18 mouse cellular contexts compared by ENCODE assay signal in the genomic region with DNA sequence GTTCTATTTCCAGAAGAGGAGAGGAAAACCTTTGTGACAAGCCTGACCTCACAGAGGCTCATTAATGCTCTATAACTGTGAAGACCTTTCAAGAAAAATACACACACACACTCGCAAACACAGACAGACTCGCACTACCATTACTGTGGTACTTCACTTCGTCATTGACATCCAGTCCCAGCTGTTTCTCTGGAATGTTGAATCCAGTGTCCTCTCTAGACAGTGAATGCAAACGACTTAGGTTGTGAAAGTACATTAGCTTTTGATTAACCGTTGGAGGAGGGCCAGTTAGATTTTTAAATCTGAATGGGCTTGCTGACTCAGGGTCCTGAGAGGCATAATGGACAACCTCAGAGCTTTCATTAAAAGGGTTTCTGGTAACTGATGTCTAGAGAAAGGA. TPM values are rescaled to one million over a fixed set of nuclear protein-coding genes. Genes with fewer than 3 reads are reported as not detected.
DNase-seq lines count a peak whose midpoint lies in the region; ATAC-seq and TF ChIP-seq lines count a peak whose summit lies in the region.
"Had no signal": no experiment of that assay in that cellular context is flagged by ENCODE, and none has a peak within 500 bp of the region (broad histone marks: within the 10 kb centered on the region; RNA-seq: fewer than 3 reads in every experiment).

No protein-coding gene starts in this region.

- H3K4me3 ChIP-seq in kidney, adult 2 months (ENCODE audit: insufficient read depth, low read depth, low read length): no peak overlapping the region
- H3K4me3 ChIP-seq in kidney, embryonic 16.5 days (ENCODE audit: low read length): no peak overlapping the region
- H3K4me3 ChIP-seq in forebrain, embryonic 14.5 days (ENCODE audit: low read depth, low read length): no peak overlapping the region
- H3K4me3 ChIP-seq: heart, embryonic 13.5 days; hindbrain, embryonic 12.5 days; limb, embryonic 10.5 days; liver, embryonic 13.5 days had no signal

- TF ChIP-seq POLR2A in kidney, adult 2 months (IDR thresholded peaks at IDR 0.05; ENCODE audit: low read depth, low read length): no peak

- no peak overlapping the region for H3K9ac ChIP-seq in kidney, embryonic 16.5 days (replicated peaks; ENCODE audit: low read length)
- no peak overlapping the region for H3K9ac ChIP-seq in forebrain, embryonic 14.5 days (ENCODE audit: low read length)
- H3K9ac ChIP-seq: heart, embryonic 13.5 days; hindbrain, embryonic 12.5 days; liver, embryonic 13.5 days had no signal

- TF ChIP-seq CTCF in kidney, adult 2 months (conservative IDR thresholded peaks at IDR 0.05; ENCODE audit: insufficient read depth, insufficient read length, low read depth, low read length): no peak

- ATAC-seq in kidney, embryonic 16.5 days (ENCODE audit: low FRiP score, low TSS enrichment): no peak
- ATAC-seq in forebrain, embryonic 14.5 days: peak; percentile 42; the same call in 1 of the 2 replicates

- peaks cover 3% of the 10 kb centered on the region; the same call in 1 of the 2 replicates for H3K4me1 ChIP-seq in kidney, adult 2 months (ENCODE audit: control insufficient read depth, insufficient read depth, low read length)
- no peaks in the 10 kb centered on the region for H3K4me1 ChIP-seq in kidney, embryonic 16.5 days (ENCODE audit: insufficient read depth, low read length)
- peaks cover 13% of the 10 kb centered on the region for H3K4me1 ChIP-seq in forebrain, embryonic 14.5 days (ENCODE audit: control insufficient read depth, insufficient read depth, low read length)
- H3K4me1 ChIP-seq: liver, embryonic 13.5 days had no signal

- intact Hi-C loops in heart, postnatal 10 days (cut with DNase I): no loop called here

- H3K27ac ChIP-seq in kidney, adult 2 months (ENCODE audit: insufficient read depth, low read depth, low read length): no peak overlapping the region
- H3K27ac ChIP-seq in kidney, embryonic 16.5 days (ENCODE audit: low read length): no peak overlapping the region
- no peak overlapping the region for H3K27ac ChIP-seq in forebrain, embryonic 14.5 days (ENCODE audit: low read depth, low read length)
- H3K27ac ChIP-seq: heart, embryonic 13.5 days; hindbrain, embryonic 12.5 days; kidney, postnatal 0 days; limb, embryonic 10.5 days; liver, embryonic 13.5 days had no signal

- DNase-seq in kidney, adult 2 months: peak; percentile 67
- peak; percentile 21 for DNase-seq in retina, postnatal 1 day
- DNase-seq in retina, embryonic 14.5 days (ENCODE audit: low spot score): no peak
- DNase-seq in forebrain, embryonic 14.5 days (ENCODE audit: low spot score): peak; percentile 73
- DNase-seq in heart, postnatal 10 days: no peak
- no peak for DNase-seq in embryo, embryonic 11 days
- no peak for DNase-seq in heart, adult 18-20 months
- DNase-seq: adrenal gland, adult 8-10 months; cerebellum, adult 9-10 months; gastrocnemius, postnatal 10 days; liver, embryonic 13.5 days; right cerebral cortex, postnatal 25 days; thymus, adult 18-20 months had no signal

- no peaks in the 10 kb centered on the region for H3K36me3 ChIP-seq in kidney, adult 2 months (ENCODE audit: control insufficient read depth, insufficient read depth, low read length)
- no peaks in the 10 kb centered on the region for H3K36me3 ChIP-seq in kidney, embryonic 16.5 days (ENCODE audit: insufficient read depth, low read length)
- H3K36me3 ChIP-seq in forebrain, embryonic 14.5 days (ENCODE audit: control insufficient read depth, insufficient read depth, low read length): no peaks in the 10 kb centered on the region
- H3K36me3 ChIP-seq: heart, embryonic 13.5 days; hindbrain, embryonic 12.5 days; limb, embryonic 10.5 days; liver, embryonic 13.5 days had no signal

- H3K4me2 ChIP-seq in kidney, embryonic 16.5 days (replicated peaks; ENCODE audit: low read depth, low read length): no peak overlapping the region
- no peak overlapping the region for H3K4me2 ChIP-seq in forebrain, embryonic 14.5 days (ENCODE audit: low read length)
- H3K4me2 ChIP-seq: heart, embryonic 13.5 days; hindbrain, embryonic 12.5 days; liver, embryonic 13.5 days had no signal

- 32% methylated on average over 5 of the region's 5 CpGs for WGBS in kidney, adult 2 months
- WGBS in kidney, embryonic 16.5 days: 44% methylated on average over 5 of the region's 5 CpGs
- WGBS in forebrain, embryonic 14.5 days: 2% methylated on average over 5 of the region's 5 CpGs

- no peaks in the 10 kb centered on the region for H3K9me3 ChIP-seq in kidney, embryonic 16.5 days (ENCODE audit: low read length)
- no peaks in the 10 kb centered on the region for H3K9me3 ChIP-seq in forebrain, embryonic 14.5 days (replicated peaks; ENCODE audit: control insufficient read depth, low read length)
- H3K9me3 ChIP-seq: hindbrain, embryonic 12.5 days; limb, embryonic 10.5 days; liver, embryonic 13.5 days had no signal

- no peaks in the 10 kb centered on the region for H3K27me3 ChIP-seq in kidney, adult 2 months (replicated peaks; ENCODE audit: control insufficient read depth, insufficient read depth, low read length)
- H3K27me3 ChIP-seq in kidney, embryonic 16.5 days (ENCODE audit: insufficient read depth, low read length): no peaks in the 10 kb centered on the region
- H3K27me3 ChIP-seq in forebrain, embryonic 14.5 days (replicated peaks; ENCODE audit: control insufficient read depth, insufficient read depth, low read length): no peaks in the 10 kb centered on the region
- H3K27me3 ChIP-seq: heart, embryonic 13.5 days; hindbrain, embryonic 12.5 days; liver, embryonic 13.5 days had no signal

RNA-seq across cellular contexts. Expression of a gene that starts 34.0 kb away (rescaled TPM):
- 13.4 and 13.7 TPM in 2 replicates for polyA plus RNA-seq in kidney, adult 2 months (2012; rRNA removed)
- 8.9 and 9.6 TPM in 2 replicates for polyA plus RNA-seq in kidney, embryonic 16.5 days (2015; fragmentation: Nextera tagmentation; extraction: Ambion mirVana)
- polyA plus RNA-seq in forebrain, embryonic 14.5 days (2014; fragmentation: Nextera tagmentation; extraction: Ambion mirVana): 6.9 TPM in 2 replicates
- 10 to 100 TPM; 24.3 to 24.9 TPM for total RNA-seq in heart, postnatal 10 days (2021)
- total RNA-seq in heart, adult 18-20 months (2021): 10 to 100 TPM; 12.9 to 15.9 TPM

Comparison
In these comparisons a context has a peak if more than half of its experiments do, and no peak if none do; other contexts are left out.
1. DNase-seq: peak in kidney, adult 2 months (single experiment), retina, postnatal 1 day (single experiment) and forebrain, embryonic 14.5 days (single experiment); none in retina, embryonic 14.5 days (single experiment), heart, postnatal 10 days (0 of 2), embryo, embryonic 11 days (single experiment) and heart, adult 18-20 months (0 of 2).